Mouse (Mus musculus) thymus, postnatal 4 days (tissue): ENCODE measurements around the gene Prkce.

Experiments used
- DNase-seq: peaks from one replicate; pipeline ENCODE4 v3.0.0; 2021

Gene Prkce

GRCm38 (mm10) chr17:86176722-86177121, 9.1 kb downstream of the Prkce start:
- DNase-seq, result no peak

- DNase-seq, result no peak
These were observed 16.2 kb downstream of the Prkce start for GRCm38 (mm10) chr17:86183788-86184187.

GRCm38 (mm10) chr17:86184552-86185209, 17.1 kb downstream of the Prkce start:
- no peak for DNase-seq

- no peak for DNase-seq
These were observed 18.0 kb downstream of the Prkce start for GRCm38 (mm10) chr17:86185584-86185983.

- no peak for DNase-seq
These were observed 20.2 kb downstream of the Prkce start for GRCm38 (mm10) chr17:86187777-86188176.

- no peak for DNase-seq
These were observed 26.4 kb downstream of the Prkce start for GRCm38 (mm10) chr17:86193979-86194378.

GRCm38 (mm10) chr17:86194921-86195320, 27.3 kb downstream of the Prkce start:
- no peak for DNase-seq

- DNase-seq, result no peak
These were observed 31.2 kb downstream of the Prkce start for GRCm38 (mm10) chr17:86198496-86199465.

GRCm38 (mm10) chr17:86201981-86202380, 34.4 kb downstream of the Prkce start:
- no peak for DNase-seq

GRCm38 (mm10) chr17:86202972-86203371, 35.4 kb downstream of the Prkce start:
- no peak for DNase-seq

GRCm38 (mm10) chr17:86203531-86204450, 36.2 kb downstream of the Prkce start:
- DNase-seq, result no peak

GRCm38 (mm10) chr17:86206289-86206688, 38.7 kb downstream of the Prkce start:
- no peak for DNase-seq

- no peak for DNase-seq
These were observed 40.7 kb downstream of the Prkce start for GRCm38 (mm10) chr17:86208057-86208820.

GRCm38 (mm10) chr17:86208821-86209186, 41.2 kb downstream of the Prkce start:
- DNase-seq, result no peak

GRCm38 (mm10) chr17:86209680-86210251, 42.2 kb downstream of the Prkce start:
- no peak for DNase-seq

- DNase-seq, result no peak
These were observed 44.6 kb downstream of the Prkce start for GRCm38 (mm10) chr17:86212204-86212603.

- no peak for DNase-seq
These were observed 46.7 kb downstream of the Prkce start for GRCm38 (mm10) chr17:86214285-86214684.

GRCm38 (mm10) chr17:86214741-86215140, 47.2 kb downstream of the Prkce start:
- DNase-seq, result no peak

GRCm38 (mm10) chr17:86215771-86216170, 48.2 kb downstream of the Prkce start:
- peak; percentile 76 for DNase-seq

GRCm38 (mm10) chr17:86217468-86217867, 49.9 kb downstream of the Prkce start:
- no peak for DNase-seq

GRCm38 (mm10) chr17:86218553-86218952, 51.0 kb downstream of the Prkce start:
- no peak for DNase-seq
